Mouse (Mus musculus): Measurements from ENCODE around the gene Resf1. TPM values are rescaled to one million over a fixed set of nuclear protein-coding genes. Genes with fewer than 3 reads are reported as not detected.

Resf1 gene
- polyA plus RNA-seq, 1 experiment from 2014 or later, result 21.4 TPM

- Histone ChIP-seq H3K4me1 (ENCODE audit: control insufficient read depth, insufficient read depth, low read depth, low read length) (peaks cover 15% of the 10 kb centered on the region), H3K36me3 (ENCODE audit: control insufficient read depth, insufficient read depth, low read length) (peaks cover 3% of the 10 kb centered on the region; the same call in 1 of the 2 replicates), H3K4me2 (ENCODE audit: low read length) (no peak overlapping the region), H3K27ac (ENCODE audit: low read depth, low read length) (no peak overlapping the region), H3K9ac (ENCODE audit: low read depth, low read length) (no peak overlapping the region), H3K9me3 (ENCODE audit: control insufficient read depth, low read length) (no peaks in the 10 kb centered on the region), H3K27me3 (replicated peaks; ENCODE audit: control insufficient read depth, insufficient read depth, low read length) (no peaks in the 10 kb centered on the region), H3K4me3 (ENCODE audit: low read length) (no peak overlapping the region)
- ATAC-seq, result no peak
- 90% methylated on average over 2 of the region's 2 CpGs for WGBS
Measured at GRCm38 (mm10) chr6:149307801-149308200, 1.4 kb upstream of the Resf1 start.

GRCm38 (mm10) chr6:149310226-149310625 lies 1.0 kb downstream of the Resf1 start:
- ATAC-seq, result no peak
- peak overlapping the region; percentile 94 for H3K4me3 ChIP-seq (ENCODE audit: low read length)
- H3K9me3 ChIP-seq (ENCODE audit: control insufficient read depth, low read length), result no peaks in the 10 kb centered on the region
- peaks cover 15% of the 10 kb centered on the region for H3K4me1 ChIP-seq (ENCODE audit: control insufficient read depth, insufficient read depth, low read depth, low read length)
- 62% methylated on average over 2 of the region's 2 CpGs for WGBS
- H3K27me3 ChIP-seq (replicated peaks; ENCODE audit: control insufficient read depth, insufficient read depth, low read length), result no peaks in the 10 kb centered on the region
- no peak overlapping the region for H3K27ac ChIP-seq (ENCODE audit: low read depth, low read length)
- peaks cover 3% of the 10 kb centered on the region; the same call in 1 of the 2 replicates for H3K36me3 ChIP-seq (ENCODE audit: control insufficient read depth, insufficient read depth, low read length)
- peak overlapping the region; percentile 63 for H3K4me2 ChIP-seq (ENCODE audit: low read length)
- peak overlapping the region; percentile 9; the same call in 1 of the 2 replicates for H3K9ac ChIP-seq (ENCODE audit: low read depth, low read length)

- ATAC-seq, result no peak
- Histone ChIP-seq H3K9ac (ENCODE audit: low read depth, low read length) (no peak overlapping the region), H3K36me3 (ENCODE audit: control insufficient read depth, insufficient read depth, low read length) (peaks cover 7% of the 10 kb centered on the region), H3K27me3 (replicated peaks; ENCODE audit: control insufficient read depth, insufficient read depth, low read length) (no peaks in the 10 kb centered on the region), H3K4me3 (ENCODE audit: low read length) (peak overlapping the region; percentile 5; the same call in 1 of the 2 replicates), H3K4me2 (ENCODE audit: low read length) (peak overlapping the region; percentile 63), H3K27ac (ENCODE audit: low read depth, low read length) (no peak overlapping the region), H3K4me1 (ENCODE audit: control insufficient read depth, insufficient read depth, low read depth, low read length) (peaks cover 15% of the 10 kb centered on the region), H3K9me3 (ENCODE audit: control insufficient read depth, low read length) (no peaks in the 10 kb centered on the region)
- WGBS, result 84% methylated on average over 2 of the region's 2 CpGs
Measured at GRCm38 (mm10) chr6:149311044-149311443, 1.8 kb downstream of the Resf1 start.

- WGBS, result 81% methylated on average over 1 of the region's 1 CpGs
- H3K9me3 ChIP-seq (ENCODE audit: control insufficient read depth, low read length), result no peaks in the 10 kb centered on the region
- H3K27me3 ChIP-seq (replicated peaks; ENCODE audit: control insufficient read depth, insufficient read depth, low read length), result no peaks in the 10 kb centered on the region
- peaks cover 15% of the 10 kb centered on the region for H3K4me1 ChIP-seq (ENCODE audit: control insufficient read depth, insufficient read depth, low read depth, low read length)
- no peak overlapping the region for H3K4me2 ChIP-seq (ENCODE audit: low read length)
- no peak for ATAC-seq
- no peak overlapping the region for H3K9ac ChIP-seq (ENCODE audit: low read depth, low read length)
- H3K27ac ChIP-seq (ENCODE audit: low read depth, low read length), result no peak overlapping the region
- peaks cover 9% of the 10 kb centered on the region for H3K36me3 ChIP-seq (ENCODE audit: control insufficient read depth, insufficient read depth, low read length)
- H3K4me3 ChIP-seq (ENCODE audit: low read length), result no peak overlapping the region
Measured at GRCm38 (mm10) chr6:149311778-149312177, 2.6 kb downstream of the Resf1 start.

GRCm38 (mm10) chr6:149312221-149312620 lies 3.0 kb downstream of the Resf1 start:
- Histone ChIP-seq H3K27ac (ENCODE audit: low read depth, low read length) (no peak overlapping the region), H3K36me3 (ENCODE audit: control insufficient read depth, insufficient read depth, low read length) (peaks cover 9% of the 10 kb centered on the region), H3K9me3 (ENCODE audit: control insufficient read depth, low read length) (no peaks in the 10 kb centered on the region), H3K9ac (ENCODE audit: low read depth, low read length) (no peak overlapping the region), H3K4me1 (ENCODE audit: control insufficient read depth, insufficient read depth, low read depth, low read length) (peaks cover 15% of the 10 kb centered on the region), H3K4me2 (ENCODE audit: low read length) (no peak overlapping the region), H3K27me3 (replicated peaks; ENCODE audit: control insufficient read depth, insufficient read depth, low read length) (no peaks in the 10 kb centered on the region), H3K4me3 (ENCODE audit: low read length) (no peak overlapping the region)
- 58% methylated on average over 1 of the region's 1 CpGs for WGBS
- ATAC-seq, result no peak

GRCm38 (mm10) chr6:149314918-149315317 lies 5.7 kb downstream of the Resf1 start:
- Histone ChIP-seq H3K27ac (ENCODE audit: low read depth, low read length) (no peak overlapping the region), H3K36me3 (ENCODE audit: control insufficient read depth, insufficient read depth, low read length) (peaks cover 19% of the 10 kb centered on the region), H3K4me2 (ENCODE audit: low read length) (no peak overlapping the region), H3K27me3 (replicated peaks; ENCODE audit: control insufficient read depth, insufficient read depth, low read length) (no peaks in the 10 kb centered on the region), H3K9ac (ENCODE audit: low read depth, low read length) (no peak overlapping the region), H3K4me3 (ENCODE audit: low read length) (no peak overlapping the region), H3K9me3 (ENCODE audit: control insufficient read depth, low read length) (no peaks in the 10 kb centered on the region), H3K4me1 (ENCODE audit: control insufficient read depth, insufficient read depth, low read depth, low read length) (peaks cover 11% of the 10 kb centered on the region)
- no peak for ATAC-seq
- 90% methylated on average over 2 of the region's 2 CpGs for WGBS

- Histone ChIP-seq H3K27me3 (replicated peaks; ENCODE audit: control insufficient read depth, insufficient read depth, low read length) (no peaks in the 10 kb centered on the region), H3K27ac (ENCODE audit: low read depth, low read length) (no peak overlapping the region), H3K4me1 (ENCODE audit: control insufficient read depth, insufficient read depth, low read depth, low read length) (no peaks in the 10 kb centered on the region), H3K9ac (ENCODE audit: low read depth, low read length) (no peak overlapping the region), H3K36me3 (ENCODE audit: control insufficient read depth, insufficient read depth, low read length) (peaks cover 62% of the 10 kb centered on the region), H3K9me3 (ENCODE audit: control insufficient read depth, low read length) (no peaks in the 10 kb centered on the region), H3K4me3 (ENCODE audit: low read length) (no peak overlapping the region), H3K4me2 (ENCODE audit: low read length) (no peak overlapping the region)
- 90% methylated on average over 4 of the region's 4 CpGs for WGBS
- ATAC-seq, result no peak
Measured at GRCm38 (mm10) chr6:149323523-149324241, 14.5 kb downstream of the Resf1 start.

- peaks cover 62% of the 10 kb centered on the region for H3K36me3 ChIP-seq (ENCODE audit: control insufficient read depth, insufficient read depth, low read length)
- no peak for ATAC-seq
- WGBS, result 94% methylated on average over 6 of the region's 6 CpGs
Measured at GRCm38 (mm10) chr6:149324242-149324633, 15.0 kb downstream of the Resf1 start.

GRCm38 (mm10) chr6:149329071-149329470 lies 19.9 kb downstream of the Resf1 start:
- no peaks in the 10 kb centered on the region for H3K4me1 ChIP-seq (ENCODE audit: control insufficient read depth, insufficient read depth, low read depth, low read length)
- 96% methylated on average over 4 of the region's 4 CpGs for WGBS
- no peak overlapping the region for H3K4me3 ChIP-seq (ENCODE audit: low read length)
- H3K4me2 ChIP-seq (ENCODE audit: low read length), result no peak overlapping the region
- no peaks in the 10 kb centered on the region for H3K9me3 ChIP-seq (ENCODE audit: control insufficient read depth, low read length)
- H3K27me3 ChIP-seq (replicated peaks; ENCODE audit: control insufficient read depth, insufficient read depth, low read length), result no peaks in the 10 kb centered on the region
- ATAC-seq, result no peak
- H3K36me3 ChIP-seq (ENCODE audit: control insufficient read depth, insufficient read depth, low read length), result peaks cover 54% of the 10 kb centered on the region
- H3K27ac ChIP-seq (ENCODE audit: low read depth, low read length), result no peak overlapping the region
- H3K9ac ChIP-seq (ENCODE audit: low read depth, low read length), result no peak overlapping the region

More at GRCm38 (mm10) chr6:149324242-149324633, 15.0 kb downstream of the Resf1 start:
- no peak overlapping the region for H3K27ac ChIP-seq (ENCODE audit: low read depth, low read length)
- H3K27me3 ChIP-seq (replicated peaks; ENCODE audit: control insufficient read depth, insufficient read depth, low read length), result no peaks in the 10 kb centered on the region
- no peaks in the 10 kb centered on the region for H3K9me3 ChIP-seq (ENCODE audit: control insufficient read depth, low read length)
- H3K4me3 ChIP-seq (ENCODE audit: low read length), result no peak overlapping the region
- no peak overlapping the region for H3K4me2 ChIP-seq (ENCODE audit: low read length)
- H3K9ac ChIP-seq (ENCODE audit: low read depth, low read length), result no peak overlapping the region
- no peaks in the 10 kb centered on the region for H3K4me1 ChIP-seq (ENCODE audit: control insufficient read depth, insufficient read depth, low read depth, low read length)
